Mouse (Mus musculus): ENCODE data around the gene Lbhd2. TPM values are rescaled to one million over a fixed set of nuclear protein-coding genes. Genes with fewer than 3 reads are reported as not detected.

Lbhd2 gene
- polyA plus RNA-seq, 1 experiment from 2014 or later, result not detected

- no peak for TF ChIP-seq CTCF (IDR thresholded peaks at IDR 0.05)
- H3K27me3 ChIP-seq, result no peaks in the 10 kb centered on the region
- DNase-seq (ENCODE audit: low read depth, low spot score), result no peak
- POLR2A ChIA-PET, result interaction anchor here (0.8 kb wide), 1 partner anchor 80 kb away, joined by 3 read pairs; no protein-coding TSS in a partner anchor
- CTCF ChIA-PET, result interaction anchor here (2.2 to 12.6 kb wide), 5 partner anchors 34 to 82 kb away, joined by 10 to 144 read pairs (median 44); no protein-coding TSS in a partner anchor
- ATAC-seq, result no peak
- in situ Hi-C loops (cut with MboI; ENCODE audit: low pct_unique_long_range_greater_than_20kb), result no loop called here
Observed at GRCm38 (mm10) chr12:111423570-111424129, 17.0 kb downstream of the Lbhd2 start.

- no peak for TF ChIP-seq CTCF (IDR thresholded peaks at IDR 0.05)
- in situ Hi-C loops (cut with MboI; ENCODE audit: low pct_unique_long_range_greater_than_20kb), result no loop called here
- POLR2A ChIA-PET, result interaction anchor here (0.8 to 1.0 kb wide), 2 partner anchors 80 to 113 kb away, joined by 3 read pairs; partner anchors contain the start of gene Eif5
- H3K27me3 ChIP-seq, result no peaks in the 10 kb centered on the region
- CTCF ChIA-PET, result interaction anchor here (1.1 to 12.6 kb wide), 12 partner anchors 13 to 81 kb away, joined by 3 to 144 read pairs (median 10); partner anchors contain the start of gene Gm266
- DNase-seq (ENCODE audit: low read depth, low spot score) (no peak), ATAC-seq (no peak)
Observed at GRCm38 (mm10) chr12:111424547-111424946, 17.9 kb downstream of the Lbhd2 start.

GRCm38 (mm10) chr12:111425258-111425657 is 18.6 kb downstream of the Lbhd2 start:
- POLR2A ChIA-PET, result interaction anchor here (1.0 kb wide), 1 partner anchor 112 kb away, joined by 3 read pairs; the partner anchor contains the start of gene Eif5
- no peak for ATAC-seq
- in situ Hi-C loops (cut with MboI; ENCODE audit: low pct_unique_long_range_greater_than_20kb), result loop anchor here (5.0 kb wide), 1 partner anchor 42 kb away; no protein-coding TSS in a partner anchor
- CTCF ChIA-PET, result interaction anchor here (0.7 to 12.6 kb wide), 23 partner anchors 12 to 111 kb away, joined by 3 to 144 read pairs (median 6); partner anchors contain the start of gene Gm266
- no peak for TF ChIP-seq CTCF (IDR thresholded peaks at IDR 0.05)
- H3K27me3 ChIP-seq, result no peaks in the 10 kb centered on the region
- DNase-seq (ENCODE audit: low read depth, low spot score), result no peak

- in situ Hi-C loops (cut with MboI; ENCODE audit: low pct_unique_long_range_greater_than_20kb), result loop anchor here (5.0 kb wide), 1 partner anchor 41 kb away; no protein-coding TSS in a partner anchor
- CTCF ChIA-PET, result interaction anchor here (0.7 to 12.6 kb wide), 23 partner anchors 12 to 111 kb away, joined by 3 to 144 read pairs (median 6); partner anchors contain the start of gene Gm266
- TF ChIP-seq CTCF (IDR thresholded peaks at IDR 0.05), result no peak
- no peaks in the 10 kb centered on the region for H3K27me3 ChIP-seq
- no peak for DNase-seq (ENCODE audit: low read depth, low spot score)
- POLR2A ChIA-PET, result interaction anchor here (0.6 kb wide), 2 partner anchors 78 to 628 kb away, joined by 3 read pairs; no protein-coding TSS in a partner anchor
- peak; percentile 17 for ATAC-seq
Observed at GRCm38 (mm10) chr12:111425789-111426460, 19.3 kb downstream of the Lbhd2 start.

- no peaks in the 10 kb centered on the region for H3K27me3 ChIP-seq
- no peak for DNase-seq (ENCODE audit: low read depth, low spot score)
Observed at GRCm38 (mm10) chr12:111427438-111428113, 21.0 kb downstream of the Lbhd2 start.

GRCm38 (mm10) chr12:111428364-111428763 is 21.8 kb downstream of the Lbhd2 start:
- no peaks in the 10 kb centered on the region for H3K27me3 ChIP-seq
- CTCF ChIA-PET, result interaction anchor here (1.0 to 12.6 kb wide), 6 partner anchors 11 to 52 kb away, joined by 3 to 144 read pairs (median 12); no protein-coding TSS in a partner anchor
- DNase-seq (ENCODE audit: low read depth, low spot score) (no peak), ATAC-seq (no peak)
- in situ Hi-C loops (cut with MboI; ENCODE audit: low pct_unique_long_range_greater_than_20kb), result loop anchor here (5.0 kb wide), 1 partner anchor 39 kb away; no protein-coding TSS in a partner anchor
- POLR2A ChIA-PET, result interaction anchor here (0.5 to 4.2 kb wide), 5 partner anchors 14 to 36 kb away, joined by 3 to 35 read pairs (median 8); partner anchors contain the start of gene Tnfaip2
- TF ChIP-seq CTCF (IDR thresholded peaks at IDR 0.05), result no peak

More at GRCm38 (mm10) chr12:111427438-111428113, 21.0 kb downstream of the Lbhd2 start:
- ChIA-PET POLR2A (interaction anchor here (0.6 to 4.2 kb wide), 5 partner anchors 16 to 182 kb away, joined by 3 to 35 read pairs (median 5); no protein-coding TSS in a partner anchor), CTCF (interaction anchor here (1.3 to 12.6 kb wide), 5 partner anchors 11 to 53 kb away, joined by 3 to 144 read pairs (median 20); no protein-coding TSS in a partner anchor)
- in situ Hi-C loops (cut with MboI; ENCODE audit: low pct_unique_long_range_greater_than_20kb), result loop anchor here (5.0 kb wide), 1 partner anchor 40 kb away; no protein-coding TSS in a partner anchor
- no peak for TF ChIP-seq CTCF (IDR thresholded peaks at IDR 0.05)
- ATAC-seq, result no peak

- no peak for TF ChIP-seq CTCF (IDR thresholded peaks at IDR 0.05)
- POLR2A ChIA-PET, result interaction anchor here (1.1 to 4.2 kb wide), 6 partner anchors 13 to 42 kb away, joined by 3 to 35 read pairs (median 6); partner anchors contain the start of gene Tnfaip2
- ATAC-seq, result no peak
- in situ Hi-C loops (cut with MboI; ENCODE audit: low pct_unique_long_range_greater_than_20kb), result loop anchor here (5.0 kb wide), 1 partner anchor 38 kb away; no protein-coding TSS in a partner anchor
- CTCF ChIA-PET, result interaction anchor here (1.0 to 12.6 kb wide), 3 partner anchors 19 to 51 kb away, joined by 3 to 144 read pairs (median 31); no protein-coding TSS in a partner anchor
- no peak for DNase-seq (ENCODE audit: low read depth, low spot score)
- no peaks in the 10 kb centered on the region for H3K27me3 ChIP-seq
Observed at GRCm38 (mm10) chr12:111428961-111429911, 22.6 kb downstream of the Lbhd2 start.

GRCm38 (mm10) chr12:111430049-111430867 is 23.6 kb downstream of the Lbhd2 start:
- peak; percentile 57 for DNase-seq (ENCODE audit: low read depth, low spot score)
- TF ChIP-seq CTCF (IDR thresholded peaks at IDR 0.05), result no peak
- ChIA-PET POLR2A (interaction anchor here (1.1 to 4.2 kb wide), 7 partner anchors 17 to 41 kb away, joined by 3 to 35 read pairs (median 5); no protein-coding TSS in a partner anchor), CTCF (interaction anchor here (1.0 to 12.6 kb wide), 2 partner anchors 27 to 39 kb away, joined by 5 to 144 read pairs; no protein-coding TSS in a partner anchor)
- in situ Hi-C loops (cut with MboI; ENCODE audit: low pct_unique_long_range_greater_than_20kb), result no loop called here
- peak; percentile 35 for ATAC-seq
- H3K27me3 ChIP-seq, result no peaks in the 10 kb centered on the region
